Mouse (Mus musculus) liver, embryonic 15.5 days (tissue): Measurements from ENCODE around the gene Sphkap. TPM values are rescaled to one million over a fixed set of nuclear protein-coding genes. Genes with fewer than 3 reads are reported as not detected.

Experiments used
- ATAC-seq: fragments of 200-750 bp; cut with Nextera tagmentation; 2 replicates; pipeline ENCODE4 v1.8.0; 2017; ENCODE audit warnings: moderate number of reproducible peaks, mild to moderate bottlenecking, moderate library complexity; ENCODE audit not compliant: insufficient read depth
- H3K27ac ChIP-seq: fragments of 300-500 bp; sonication (generic); replicated peaks from 2 replicates; pipeline ENCODE4 v1.5.1; 2015; ENCODE audit warnings: mild to moderate bottlenecking, inconsistent platforms
- H3K27me3 ChIP-seq: fragments of 300-500 bp; sonication (generic); 2 replicates; pipeline ENCODE4 v1.6.1; 2015; ENCODE audit warnings: mild to moderate bottlenecking, inconsistent platforms
- H3K36me3 ChIP-seq: fragments of 300-500 bp; sonication (generic); replicated peaks from 2 replicates; pipeline ENCODE4 v1.6.1; 2015; ENCODE audit warnings: moderate library complexity, mild to moderate bottlenecking, inconsistent platforms
- H3K4me1 ChIP-seq: fragments of 300-500 bp; sonication (generic); replicated peaks from 2 replicates; pipeline ENCODE4 v1.6.1; 2015; ENCODE audit warnings: inconsistent platforms
- H3K4me2 ChIP-seq: fragments of 300-500 bp; sonication (generic); 2 replicates; pipeline ENCODE4 v1.6.1; 2015; ENCODE audit warnings: moderate library complexity, mild to moderate bottlenecking, inconsistent platforms
- H3K4me3 ChIP-seq: fragments of 300-500 bp; sonication (generic); replicated peaks from 2 replicates; pipeline ENCODE4 v1.5.1; 2015; ENCODE audit warnings: mild to moderate bottlenecking, inconsistent platforms
- H3K9ac ChIP-seq: fragments of 300-500 bp; sonication (generic); 2 replicates; pipeline ENCODE4 v1.6.1; 2015; ENCODE audit warnings: moderate library complexity, mild to moderate bottlenecking, inconsistent platforms
- H3K9me3 ChIP-seq: fragments of 300-500 bp; sonication (generic); replicated peaks from 2 replicates; pipeline ENCODE4 v1.6.1; 2016; ENCODE audit warnings: inconsistent platforms
- WGBS: fragments of 180-500 bp; shearing (Covaris S2); methylation state at CpG from one replicate; pipeline ENCODE4 v1.1.7; 2015; ENCODE audit warnings: mixed read lengths; ENCODE audit not compliant: insufficient replicate concordance; 5-methylcytosine and 5-hydroxymethylcytosine counted together
- polyA plus RNA-seq: library from polyadenylated mRNA; unstranded; fragments of >200 nt; fragmentation: Nextera tagmentation; extraction: Ambion mirVana; gene quantifications from 2 replicates; pipeline ENCODE4 v1.2.1, GENCODE M21; 2015

The Sphkap gene
- polyA plus RNA-seq, 1 experiment from 2014 or later: not detected

GRCm38 (mm10) chr1:83366456-83366855 lies 41.5 kb downstream of the Sphkap start:
- H3K9ac ChIP-seq: no peak overlapping the region
- 61% methylated on average over 5 of the region's 5 CpGs for WGBS
- H3K4me3 ChIP-seq: no peak overlapping the region
- no peak overlapping the region for H3K27ac ChIP-seq
- H3K9me3 ChIP-seq: no peaks in the 10 kb centered on the region
- no peak overlapping the region for H3K4me2 ChIP-seq
- no peaks in the 10 kb centered on the region for H3K27me3 ChIP-seq
- H3K4me1 ChIP-seq: no peaks in the 10 kb centered on the region
- no peaks in the 10 kb centered on the region for H3K36me3 ChIP-seq
- ATAC-seq: no peak

- Histone ChIP-seq H3K36me3 (no peaks in the 10 kb centered on the region), H3K27me3 (no peaks in the 10 kb centered on the region), H3K4me1 (no peaks in the 10 kb centered on the region), H3K4me2 (no peak overlapping the region), H3K4me3 (no peak overlapping the region), H3K9me3 (no peaks in the 10 kb centered on the region), H3K27ac (no peak overlapping the region), H3K9ac (no peak overlapping the region)
- no peak for ATAC-seq
- WGBS: 52% methylated on average over 6 of the region's 6 CpGs
Observed at GRCm38 (mm10) chr1:83362168-83362567, 45.8 kb downstream of the Sphkap start.

- no peak overlapping the region for H3K4me3 ChIP-seq
- ATAC-seq: no peak
- 55% methylated on average over 1 of the region's 1 CpGs for WGBS
- H3K4me1 ChIP-seq: no peaks in the 10 kb centered on the region
- no peak overlapping the region for H3K4me2 ChIP-seq
- no peaks in the 10 kb centered on the region for H3K36me3 ChIP-seq
- no peaks in the 10 kb centered on the region for H3K27me3 ChIP-seq
- H3K9me3 ChIP-seq: no peaks in the 10 kb centered on the region
- H3K9ac ChIP-seq: no peak overlapping the region
- H3K27ac ChIP-seq: no peak overlapping the region
Observed at GRCm38 (mm10) chr1:83346453-83346852, 61.5 kb downstream of the Sphkap start.

GRCm38 (mm10) chr1:83345572-83345971 lies 62.4 kb downstream of the Sphkap start:
- Histone ChIP-seq H3K4me1 (no peaks in the 10 kb centered on the region), H3K4me3 (no peak overlapping the region), H3K27ac (no peak overlapping the region), H3K9ac (no peak overlapping the region), H3K4me2 (no peak overlapping the region), H3K9me3 (no peaks in the 10 kb centered on the region), H3K27me3 (no peaks in the 10 kb centered on the region), H3K36me3 (no peaks in the 10 kb centered on the region)
- ATAC-seq: no peak
- WGBS: 72% methylated on average over 14 of the region's 14 CpGs

DNA sequence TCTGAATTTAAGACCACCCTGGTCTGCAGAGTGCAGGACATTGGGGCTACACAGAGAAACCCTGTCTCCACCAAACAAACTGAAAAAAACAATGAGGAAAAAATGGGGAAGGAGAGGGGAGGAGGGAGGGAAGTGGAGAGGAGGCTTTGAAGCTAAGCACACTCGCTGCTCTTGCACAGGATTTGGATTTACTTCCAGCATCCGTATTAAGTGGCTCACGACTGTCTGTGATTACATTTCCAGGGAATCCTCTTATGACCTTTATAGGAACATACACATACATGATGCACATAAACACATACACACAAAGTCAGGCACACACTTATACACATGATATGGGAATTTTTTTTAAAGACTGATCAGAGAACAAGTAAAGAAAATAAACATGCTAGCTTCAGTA lies 62.9 kb downstream of the Sphkap start:
- Histone ChIP-seq H3K4me2 (no peak overlapping the region), H3K9ac (no peak overlapping the region), H3K9me3 (no peaks in the 10 kb centered on the region), H3K36me3 (no peaks in the 10 kb centered on the region), H3K4me1 (no peaks in the 10 kb centered on the region), H3K27ac (no peak overlapping the region), H3K4me3 (no peak overlapping the region), H3K27me3 (no peaks in the 10 kb centered on the region)
- no peak for ATAC-seq
- 53% methylated on average over 3 of the region's 3 CpGs for WGBS

DNA sequence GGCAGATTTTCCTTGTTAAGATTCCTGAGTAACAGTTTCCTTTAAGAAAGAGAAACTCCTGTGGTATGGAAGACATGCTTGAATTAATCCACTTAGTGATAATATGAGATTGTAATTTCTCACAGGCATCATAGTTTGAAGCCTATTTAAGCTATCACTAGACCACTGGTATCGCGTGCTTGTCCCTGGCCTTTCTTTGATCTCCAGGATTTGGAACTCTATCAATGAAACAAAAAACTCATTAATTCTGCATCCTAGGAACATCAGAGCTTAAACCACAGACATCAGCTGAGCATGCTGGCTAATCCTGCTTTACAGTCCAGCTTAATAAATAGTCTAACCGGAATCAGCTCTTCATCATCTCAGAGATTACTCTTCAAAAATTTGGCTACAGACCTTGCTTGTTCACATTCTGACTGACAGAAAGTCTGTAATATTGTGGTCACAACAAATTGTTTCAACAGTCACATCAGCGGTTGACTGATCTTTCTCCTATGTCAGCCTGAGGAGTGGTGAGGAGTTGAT lies 65.2 kb downstream of the Sphkap start:
- H3K27ac ChIP-seq: no peak overlapping the region
- H3K4me3 ChIP-seq: no peak overlapping the region
- no peak overlapping the region for H3K4me2 ChIP-seq
- no peaks in the 10 kb centered on the region for H3K9me3 ChIP-seq
- WGBS: 72% methylated on average over 4 of the region's 4 CpGs
- no peaks in the 10 kb centered on the region for H3K36me3 ChIP-seq
- no peak for ATAC-seq
- no peak overlapping the region for H3K9ac ChIP-seq
- no peaks in the 10 kb centered on the region for H3K27me3 ChIP-seq
- no peaks in the 10 kb centered on the region for H3K4me1 ChIP-seq

- Histone ChIP-seq H3K4me2 (no peak overlapping the region), H3K27me3 (no peaks in the 10 kb centered on the region), H3K9ac (no peak overlapping the region), H3K4me1 (no peaks in the 10 kb centered on the region), H3K4me3 (no peak overlapping the region), H3K36me3 (no peaks in the 10 kb centered on the region), H3K9me3 (no peaks in the 10 kb centered on the region), H3K27ac (no peak overlapping the region)
- ATAC-seq: no peak
- 56% methylated on average over 3 of the region's 3 CpGs for WGBS
Observed at GRCm38 (mm10) chr1:83339358-83339757, 68.6 kb downstream of the Sphkap start.

- Histone ChIP-seq H3K4me3 (no peak overlapping the region), H3K4me1 (no peaks in the 10 kb centered on the region), H3K4me2 (no peak overlapping the region), H3K9me3 (no peaks in the 10 kb centered on the region), H3K9ac (no peak overlapping the region), H3K27me3 (no peaks in the 10 kb centered on the region), H3K36me3 (no peaks in the 10 kb centered on the region), H3K27ac (no peak overlapping the region)
- ATAC-seq: no peak
- 55% methylated on average over 4 of the region's 4 CpGs for WGBS
Observed at GRCm38 (mm10) chr1:83316917-83317316, 91.1 kb downstream of the Sphkap start.

DNA sequence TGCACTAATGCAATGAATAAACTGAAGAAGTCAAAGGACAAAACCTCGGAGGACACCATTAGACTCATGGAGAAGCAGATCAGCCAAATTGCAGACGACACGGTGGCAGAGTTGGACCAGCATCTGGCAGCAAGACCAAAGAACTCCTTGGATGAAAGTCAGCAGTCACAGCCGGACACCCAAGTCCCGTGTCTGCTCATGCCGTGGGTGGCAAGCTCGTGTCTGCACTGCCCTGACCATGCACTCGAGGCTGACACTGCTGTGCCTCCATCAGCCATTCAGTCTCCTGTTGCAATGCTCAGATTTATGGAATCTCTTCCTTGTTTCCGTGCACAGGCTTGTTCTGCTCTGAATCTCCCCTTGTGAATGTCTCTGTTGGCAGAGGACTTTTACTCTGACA lies 92.9 kb downstream of the Sphkap start:
- no peak overlapping the region for H3K4me2 ChIP-seq
- H3K36me3 ChIP-seq: no peaks in the 10 kb centered on the region
- H3K4me1 ChIP-seq: no peaks in the 10 kb centered on the region
- no peak overlapping the region for H3K27ac ChIP-seq
- no peaks in the 10 kb centered on the region for H3K9me3 ChIP-seq
- no peaks in the 10 kb centered on the region for H3K27me3 ChIP-seq
- no peak for ATAC-seq
- no peak overlapping the region for H3K4me3 ChIP-seq
- WGBS: 63% methylated on average over 9 of the region's 9 CpGs
- H3K9ac ChIP-seq: no peak overlapping the region

DNA sequence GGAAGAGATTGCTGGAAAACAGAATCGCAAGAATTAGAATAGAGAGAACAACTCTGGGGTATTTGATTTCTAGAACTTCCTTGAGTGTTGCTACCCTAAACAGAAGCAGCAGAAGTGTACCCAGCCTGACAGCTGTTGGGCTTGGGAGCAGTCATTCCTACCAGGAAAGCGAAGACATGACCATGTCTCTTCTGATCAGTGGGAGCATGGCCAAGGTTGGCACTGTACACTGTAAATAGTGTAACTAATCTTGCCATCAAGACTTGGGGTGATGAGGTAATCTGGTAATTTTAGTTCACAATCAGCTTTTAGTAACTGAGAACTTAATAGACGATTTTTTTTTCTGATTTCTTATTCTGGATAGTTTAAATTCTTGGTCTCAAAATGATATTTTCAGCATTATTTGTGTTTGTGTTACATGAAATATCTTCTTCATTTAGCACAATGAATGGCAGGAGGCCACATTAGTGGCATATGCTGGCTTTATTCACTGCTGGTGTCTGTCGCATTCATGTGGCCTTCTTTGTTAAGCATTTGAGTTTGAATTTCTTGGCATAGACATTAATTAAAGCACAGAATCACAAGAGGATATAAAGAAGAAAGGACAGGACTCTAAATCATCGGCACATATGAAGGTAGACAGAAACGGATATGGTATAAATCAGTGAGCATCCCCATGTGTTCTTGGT lies 96.2 kb downstream of the Sphkap start:
- no peak overlapping the region for H3K4me3 ChIP-seq
- H3K27me3 ChIP-seq: no peaks in the 10 kb centered on the region
- H3K4me2 ChIP-seq: no peak overlapping the region
- no peak overlapping the region for H3K9ac ChIP-seq
- no peak overlapping the region for H3K27ac ChIP-seq
- no peaks in the 10 kb centered on the region for H3K4me1 ChIP-seq
- no peaks in the 10 kb centered on the region for H3K36me3 ChIP-seq
- H3K9me3 ChIP-seq: no peaks in the 10 kb centered on the region
- WGBS: 59% methylated on average over 6 of the region's 6 CpGs
- ATAC-seq: no peak

DNA sequence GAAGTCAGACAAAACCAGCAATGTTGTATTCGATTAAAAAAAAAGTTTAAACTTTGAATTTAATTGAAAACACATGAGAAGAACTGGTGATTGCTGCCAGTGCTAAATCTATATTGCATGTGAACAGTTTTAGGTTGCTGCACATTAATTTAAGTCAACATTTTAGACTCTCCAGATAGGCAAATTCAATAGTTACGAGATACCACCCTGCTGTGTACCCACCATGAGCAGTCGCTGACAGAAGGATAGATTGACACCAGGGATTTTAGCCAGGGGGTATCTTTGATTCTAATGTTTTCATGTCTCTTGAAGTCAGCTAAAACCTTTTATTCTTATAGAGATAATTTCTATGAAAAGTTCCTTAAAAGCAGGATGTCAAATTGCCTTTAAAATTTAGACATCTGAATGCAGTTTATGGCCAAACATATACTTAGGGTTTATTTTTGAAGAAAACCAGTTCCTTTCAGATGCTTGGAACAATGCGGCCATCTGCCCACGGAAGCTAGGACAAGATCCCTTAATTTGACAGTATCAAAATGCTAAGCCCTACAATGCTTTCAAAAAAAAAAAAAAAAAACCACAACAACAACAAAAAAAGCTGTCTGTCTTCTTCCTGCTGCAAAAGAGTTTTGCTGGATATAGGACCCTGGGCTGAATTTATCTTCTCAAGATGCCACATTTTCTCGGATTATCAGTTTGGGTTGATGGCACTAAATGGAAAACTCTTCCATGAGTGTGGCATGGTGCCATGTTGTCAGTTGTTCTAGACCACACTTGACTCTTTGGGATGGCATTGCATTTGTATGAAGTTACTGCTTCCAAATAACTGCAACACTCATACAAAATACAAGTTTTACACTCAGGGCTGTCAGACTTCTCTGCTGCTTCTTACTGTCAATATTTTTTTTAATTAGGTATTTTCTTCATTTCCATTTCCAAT lies 110.6 kb downstream of the Sphkap start:
- no peaks in the 10 kb centered on the region for H3K9me3 ChIP-seq
- no peaks in the 10 kb centered on the region for H3K27me3 ChIP-seq
- H3K36me3 ChIP-seq: no peaks in the 10 kb centered on the region
- no peak overlapping the region for H3K4me3 ChIP-seq
- WGBS: 58% methylated on average over 6 of the region's 6 CpGs
- no peak overlapping the region for H3K9ac ChIP-seq
- no peak for ATAC-seq
- no peaks in the 10 kb centered on the region for H3K4me1 ChIP-seq
- no peak overlapping the region for H3K4me2 ChIP-seq
- H3K27ac ChIP-seq: no peak overlapping the region
